Mouse (Mus musculus) ES-E14 (cell line): ENCODE results near the gene Zdhhc3.

Experiments
- CHD2 ChIP-seq: IDR thresholded peaks from 2 replicates; pipeline ENCODE4 v1.6.1; 2014; ENCODE audit warnings: mild to moderate bottlenecking, low read depth, low read length, inconsistent platforms
- HCFC1 ChIP-seq: IDR thresholded peaks from 2 replicates; pipeline ENCODE4 v1.6.1; 2012; ENCODE audit warnings: low read length, inconsistent platforms, borderline replicate concordance; ENCODE audit not compliant: insufficient read depth
- MAFK ChIP-seq: IDR thresholded peaks from 2 replicates; pipeline ENCODE4 v1.6.1; 2014; ENCODE audit warnings: mild to moderate bottlenecking, low read depth, low read length, inconsistent platforms; ENCODE audit not compliant: insufficient read depth
- ZC3H11A ChIP-seq: IDR thresholded peaks from 2 replicates; pipeline ENCODE4 v1.6.1; 2012; ENCODE audit warnings: low read depth, mild to moderate bottlenecking, inconsistent platforms, low read length, borderline replicate concordance
- ZNF384 ChIP-seq: IDR thresholded peaks from 2 replicates; pipeline ENCODE4 v1.6.1; 2012; ENCODE audit warnings: low read depth, low read length, inconsistent platforms

DNA sequence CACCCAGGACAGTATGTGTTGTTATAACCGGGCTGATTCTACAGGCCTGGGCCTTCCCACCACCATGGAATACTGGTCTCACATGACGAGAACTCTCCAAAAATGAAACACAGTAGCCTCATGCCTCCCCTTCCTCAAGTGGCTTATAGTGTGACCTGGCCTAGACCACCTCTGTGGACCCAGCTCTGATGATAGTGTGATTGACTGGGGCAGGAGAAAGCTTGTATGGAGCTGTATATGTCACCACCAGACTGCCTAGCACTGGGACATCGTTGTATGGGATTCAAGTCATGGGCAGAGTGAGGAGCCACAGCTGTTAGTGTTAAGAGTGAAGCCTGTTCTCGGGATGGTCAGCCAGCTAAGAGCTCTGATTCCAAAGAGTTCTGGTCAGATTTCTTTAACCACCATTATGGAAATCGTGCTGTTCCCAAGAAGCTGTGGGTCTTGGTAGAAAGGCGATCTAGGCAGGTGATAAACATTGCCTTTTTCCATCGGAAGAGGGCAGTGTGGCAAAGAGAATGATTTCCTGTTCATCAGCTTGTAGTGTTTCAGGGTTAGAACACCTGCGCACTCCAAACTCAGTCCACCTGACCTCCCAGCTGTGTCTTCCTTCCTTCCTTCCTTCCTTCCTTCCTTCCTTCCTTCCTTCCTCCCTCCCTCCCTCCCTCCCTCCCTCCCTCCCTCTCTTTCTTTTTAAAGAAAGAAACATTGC, 45.3 kb upstream of the Zdhhc3 start:
- TF ChIP-seq ZC3H11A: no peak; the same call in 1 of the 2 replicates
- no peak for TF ChIP-seq CHD2
- no peak for TF ChIP-seq ZNF384
- TF ChIP-seq MAFK: no peak
- TF ChIP-seq HCFC1: no peak
